Comparison of ENCODE assay signal across 7 mouse cellular contexts in the genomic region with DNA sequence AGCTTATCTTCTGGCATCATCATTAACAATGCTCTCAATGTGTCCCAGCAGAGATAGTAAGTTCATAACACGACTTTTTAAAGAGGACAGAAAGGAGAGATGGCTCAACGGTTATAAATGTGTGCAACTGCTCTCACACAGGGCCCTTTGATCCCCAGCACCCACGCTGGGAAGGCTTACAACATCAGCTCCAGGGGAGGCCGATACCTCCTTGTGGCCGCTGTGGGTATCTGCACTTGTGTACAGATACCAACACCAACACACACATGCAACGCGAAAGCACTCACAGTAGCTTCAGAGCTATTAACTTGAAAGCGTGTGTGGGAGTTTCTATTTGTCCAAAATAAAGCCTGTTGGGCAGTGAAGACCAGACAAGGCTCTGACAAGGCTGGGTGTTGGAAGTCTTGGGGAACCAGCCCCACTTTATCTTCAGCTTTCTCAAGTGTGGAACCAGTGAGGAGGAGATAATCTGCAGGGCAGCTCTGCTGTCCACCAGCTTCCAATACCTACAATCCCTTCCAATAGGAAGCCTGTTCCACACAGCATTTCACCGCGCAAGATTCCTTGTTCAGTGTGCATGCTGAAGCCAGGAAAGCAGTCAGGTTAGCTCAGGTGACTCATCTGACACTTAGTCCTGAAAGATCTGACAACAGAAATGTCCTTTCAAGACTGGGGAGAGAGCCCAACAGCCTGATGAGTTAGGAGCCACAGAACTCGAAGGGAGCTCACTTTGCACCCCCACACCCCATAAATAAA. TPM values are rescaled to one million over a fixed set of nuclear protein-coding genes. Genes with fewer than 3 reads are reported as not detected.
DNase-seq lines count a peak whose midpoint lies in the region; ATAC-seq and TF ChIP-seq lines count a peak whose summit lies in the region.

No protein-coding gene starts in this region.

- peaks cover 53% of the 10 kb centered on the region for H3K36me3 ChIP-seq in E14TG2a.4 (ENCODE audit: insufficient read depth, low read length)
- H3K36me3 ChIP-seq in forebrain, embryonic 11.5 days (ENCODE audit: control insufficient read depth, insufficient read depth, low read length): no peaks in the 10 kb centered on the region
- peaks cover 12% of the 10 kb centered on the region; the same call in 1 of the 2 replicates for H3K36me3 ChIP-seq in midbrain, embryonic 14.5 days (ENCODE audit: control insufficient read depth, insufficient read depth, low read length)

- ATAC-seq in forebrain, embryonic 11.5 days (replicated peaks; ENCODE audit: low FRiP score): no peak
- no peak for ATAC-seq in midbrain, embryonic 14.5 days (ENCODE audit: low FRiP score, low TSS enrichment)

- WGBS in forebrain, embryonic 11.5 days: 75% methylated on average over 11 of the region's 11 CpGs
- 79% methylated on average over 11 of the region's 11 CpGs for WGBS in midbrain, embryonic 14.5 days

- H3K4me3 ChIP-seq in E14TG2a.4 (replicated peaks; ENCODE audit: low read length): peak overlapping the region; percentile 98
- peak overlapping the region; percentile 3; the same call in 1 of the 2 replicates for H3K4me3 ChIP-seq in forebrain, embryonic 11.5 days (ENCODE audit: low read depth, low read length)
- peak overlapping the region; percentile 87 for H3K4me3 ChIP-seq in midbrain, embryonic 14.5 days (replicated peaks; ENCODE audit: low read depth, low read length)

- peak; percentile 34 to 50 for DNase-seq in B cell, adult 2 months
- peak; percentile 65 for DNase-seq in forebrain, embryonic 11.5 days (ENCODE audit: low spot score)
- peak; percentile 15 to 52 for DNase-seq in kidney, postnatal 25 days
- peak; percentile 34 for DNase-seq in midbrain, embryonic 14.5 days
- DNase-seq in urinary bladder, postnatal 4 days (ENCODE audit: low spot score in 2 of 2): no peak
- DNase-seq in gastrocnemius, adult 18-20 months (ENCODE audit: low spot score): no peak

- no peak overlapping the region; the same call in 1 of the 2 replicates for H3K9ac ChIP-seq in forebrain, embryonic 11.5 days (ENCODE audit: low read length)
- peak overlapping the region; percentile 88; the same call in 1 of the 2 replicates for H3K9ac ChIP-seq in midbrain, embryonic 14.5 days (replicated peaks; ENCODE audit: low read length)

- no peaks in the 10 kb centered on the region for H3K27me3 ChIP-seq in E14TG2a.4 (ENCODE audit: insufficient read depth, low read length)
- H3K27me3 ChIP-seq in forebrain, embryonic 11.5 days (ENCODE audit: control insufficient read depth, insufficient read depth, low read length): no peaks in the 10 kb centered on the region
- H3K27me3 ChIP-seq in midbrain, embryonic 14.5 days (ENCODE audit: control insufficient read depth, insufficient read depth, low read length): no peaks in the 10 kb centered on the region

- no peaks in the 10 kb centered on the region for H3K9me3 ChIP-seq in E14TG2a.4 (ENCODE audit: low read length)
- no peaks in the 10 kb centered on the region for H3K9me3 ChIP-seq in forebrain, embryonic 11.5 days (ENCODE audit: control insufficient read depth, low read length)
- H3K9me3 ChIP-seq in midbrain, embryonic 14.5 days (ENCODE audit: control insufficient read depth, low read length): no peaks in the 10 kb centered on the region

- H3K4me1 ChIP-seq in E14TG2a.4 (replicated peaks; ENCODE audit: low read depth, low read length): peaks cover 52% of the 10 kb centered on the region
- H3K4me1 ChIP-seq in forebrain, embryonic 11.5 days (replicated peaks; ENCODE audit: control insufficient read depth, insufficient read depth, low read length): peaks cover 11% of the 10 kb centered on the region
- peaks cover 26% of the 10 kb centered on the region for H3K4me1 ChIP-seq in midbrain, embryonic 14.5 days (ENCODE audit: control insufficient read depth, insufficient read depth, low read length)

- no peak overlapping the region for H3K27ac ChIP-seq in forebrain, embryonic 11.5 days (ENCODE audit: low read depth, low read length)
- H3K27ac ChIP-seq in midbrain, embryonic 14.5 days (replicated peaks; ENCODE audit: low read depth, low read length): no peak overlapping the region

- H3K4me2 ChIP-seq in forebrain, embryonic 11.5 days (ENCODE audit: low read depth, low read length, severe bottlenecking): peak overlapping the region; percentile 95
- H3K4me2 ChIP-seq in midbrain, embryonic 14.5 days (ENCODE audit: low read length): peak overlapping the region; percentile 85

- peak; percentile 48 for TF ChIP-seq CTCF in E14TG2a.4 (conservative IDR thresholded peaks at IDR 0.05; ENCODE audit: low read length)

RNA-seq across cellular contexts. Expression of gene Dgke, which starts 8.0 kb away (rescaled TPM):
- 4.8 and 4.9 TPM in 2 replicates for polyA plus RNA-seq in forebrain, embryonic 11.5 days (2014; fragmentation: Nextera tagmentation; extraction: Ambion mirVana)
- polyA plus RNA-seq in midbrain, embryonic 14.5 days (2014; fragmentation: Nextera tagmentation; extraction: Ambion mirVana): 15.3 and 16.2 TPM in 2 replicates
- 1 to 10 TPM; 2.7 to 3.0 TPM for total RNA-seq in gastrocnemius, adult 18-20 months (2021)

RNA-seq across cellular contexts. Expression of gene Gm525, which starts 14.9 kb away (rescaled TPM):
- polyA plus RNA-seq in forebrain, embryonic 11.5 days (2014; fragmentation: Nextera tagmentation; extraction: Ambion mirVana): not detected in 2 replicates
- polyA plus RNA-seq in midbrain, embryonic 14.5 days (2014; fragmentation: Nextera tagmentation; extraction: Ambion mirVana): not detected in 2 replicates
- not detected for total RNA-seq in gastrocnemius, adult 18-20 months (2021)

RNA-seq across cellular contexts. Expression of gene Trim25, which starts 59.5 kb away (rescaled TPM):
- polyA plus RNA-seq in forebrain, embryonic 11.5 days (2014; fragmentation: Nextera tagmentation; extraction: Ambion mirVana): 2.1 and 2.6 TPM in 2 replicates
- 2.0 and 3.9 TPM in 2 replicates for polyA plus RNA-seq in midbrain, embryonic 14.5 days (2014; fragmentation: Nextera tagmentation; extraction: Ambion mirVana)
- total RNA-seq in gastrocnemius, adult 18-20 months (2021): 1 to 10 TPM; 6.0 to 6.6 TPM

Comparison
In these comparisons a context has a peak if more than half of its experiments do, and no peak if none do; other contexts are left out.
1. DNase-seq: peak in B cell, adult 2 months (2 of 2), forebrain, embryonic 11.5 days (single experiment), kidney, postnatal 25 days (2 of 2) and midbrain, embryonic 14.5 days (single experiment); none in urinary bladder, postnatal 4 days (0 of 2) and gastrocnemius, adult 18-20 months (single experiment).
2. H3K4me3 ChIP-seq: peak in every context shown above with its lines; median percentile 98 in E14TG2a.4; 87 in midbrain, embryonic 14.5 days; 3 in forebrain, embryonic 11.5 days.